Mouse (Mus musculus): Measurements from ENCODE around the gene Ggn. TPM values are rescaled to one million over a fixed set of nuclear protein-coding genes. Genes with fewer than 3 reads are reported as not detected.
A peak's percentile ranks its signal among the peaks of the same experiment; 100 is the strongest.

Gene Ggn
- polyA plus RNA-seq, 1 experiment from 2014 or later, result 0.67 TPM

GRCm38 (mm10) chr7:29155838-29156782 is 13.9 kb upstream of the Ggn start, which contains the start of gene Fam98c:
Gene Fam98c, minus strand, starts transcription at chr7:29156234.
- WGBS, result 2% methylated on average over 68 of the region's 68 CpGs
- Histone ChIP-seq H3K4me1 (replicated peaks; ENCODE audit: control insufficient read depth, insufficient read depth, low read length) (no peaks in the 10 kb centered on the region; the same call in 1 of the 2 replicates), H3K27ac (ENCODE audit: low read length) (peak within 1 kb of the TSS; percentile 85), H3K9ac (ENCODE audit: low read length) (peak within 1 kb of the TSS; percentile 85), H3K36me3 (ENCODE audit: control insufficient read depth, insufficient read depth, low read length) (no peaks in the 10 kb centered on the region), H3K9me3 (ENCODE audit: control insufficient read depth, low read length) (no peaks in the 10 kb centered on the region), H3K27me3 (ENCODE audit: control insufficient read depth, insufficient read depth, low read depth, low read length) (peaks cover 17% of the 10 kb centered on the region), H3K4me3 (ENCODE audit: low read length) (peak within 1 kb of the TSS; percentile 85), H3K4me2 (ENCODE audit: low read depth, low read length) (peak within 1 kb of the TSS; percentile 96)
- ATAC-seq (ENCODE audit: low read depth), result peak; percentile 86

GRCm38 (mm10) chr7:29158264-29158663 is 11.7 kb upstream of the Ggn start:
- peaks cover 17% of the 10 kb centered on the region for H3K27me3 ChIP-seq (ENCODE audit: control insufficient read depth, insufficient read depth, low read depth, low read length)
- no peak overlapping the region for H3K9ac ChIP-seq (ENCODE audit: low read length)
- no peak overlapping the region for H3K27ac ChIP-seq (ENCODE audit: low read length)
- no peaks in the 10 kb centered on the region for H3K36me3 ChIP-seq (ENCODE audit: control insufficient read depth, insufficient read depth, low read length)
- WGBS, result 1% methylated on average over 5 of the region's 5 CpGs
- no peaks in the 10 kb centered on the region for H3K9me3 ChIP-seq (ENCODE audit: control insufficient read depth, low read length)
- peaks cover 2% of the 10 kb centered on the region; the same call in 1 of the 2 replicates for H3K4me1 ChIP-seq (replicated peaks; ENCODE audit: control insufficient read depth, insufficient read depth, low read length)
- H3K4me2 ChIP-seq (ENCODE audit: low read depth, low read length), result no peak overlapping the region
- no peak for ATAC-seq (ENCODE audit: low read depth)
- no peak overlapping the region for H3K4me3 ChIP-seq (ENCODE audit: low read length)

DNA sequence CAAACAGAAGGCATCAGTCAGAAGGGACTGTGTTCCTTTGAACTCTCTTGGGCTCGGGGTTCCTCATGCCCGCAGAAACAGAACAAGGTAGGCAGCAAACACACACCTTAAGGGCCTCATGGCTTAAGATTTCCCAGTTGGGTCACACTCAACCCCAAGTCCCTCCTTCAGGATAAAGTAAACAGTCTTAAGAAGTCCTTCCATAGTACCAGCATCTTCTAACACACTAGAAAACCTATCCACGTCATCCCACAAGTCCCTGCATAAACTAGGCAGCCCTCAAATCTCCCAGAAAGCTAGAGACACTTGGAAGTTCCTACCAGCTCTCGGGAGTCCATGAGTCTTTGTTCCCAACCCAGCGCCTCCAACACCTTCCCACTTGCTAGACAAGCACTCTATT is 7.7 kb upstream of the Ggn start:
- Histone ChIP-seq H3K27ac (ENCODE audit: low read length) (peak overlapping the region; percentile 57), H3K9ac (ENCODE audit: low read length) (no peak overlapping the region), H3K4me1 (replicated peaks; ENCODE audit: control insufficient read depth, insufficient read depth, low read length) (0 out of 2 replicates have a peak, but pooled peaks cover 2% of the 10 kb centered on the region), H3K4me2 (ENCODE audit: low read depth, low read length) (0 out of 2 replicates have a peak overlapping the region, but pooled peaks have one; percentile 14), H3K36me3 (ENCODE audit: control insufficient read depth, insufficient read depth, low read length) (no peaks in the 10 kb centered on the region), H3K27me3 (ENCODE audit: control insufficient read depth, insufficient read depth, low read depth, low read length) (peaks cover 17% of the 10 kb centered on the region), H3K4me3 (ENCODE audit: low read length) (no peak overlapping the region), H3K9me3 (ENCODE audit: control insufficient read depth, low read length) (no peaks in the 10 kb centered on the region)
- peak; percentile 34; the same call in 1 of the 2 replicates for ATAC-seq (ENCODE audit: low read depth)
- 41% methylated on average over 5 of the region's 5 CpGs for WGBS

DNA sequence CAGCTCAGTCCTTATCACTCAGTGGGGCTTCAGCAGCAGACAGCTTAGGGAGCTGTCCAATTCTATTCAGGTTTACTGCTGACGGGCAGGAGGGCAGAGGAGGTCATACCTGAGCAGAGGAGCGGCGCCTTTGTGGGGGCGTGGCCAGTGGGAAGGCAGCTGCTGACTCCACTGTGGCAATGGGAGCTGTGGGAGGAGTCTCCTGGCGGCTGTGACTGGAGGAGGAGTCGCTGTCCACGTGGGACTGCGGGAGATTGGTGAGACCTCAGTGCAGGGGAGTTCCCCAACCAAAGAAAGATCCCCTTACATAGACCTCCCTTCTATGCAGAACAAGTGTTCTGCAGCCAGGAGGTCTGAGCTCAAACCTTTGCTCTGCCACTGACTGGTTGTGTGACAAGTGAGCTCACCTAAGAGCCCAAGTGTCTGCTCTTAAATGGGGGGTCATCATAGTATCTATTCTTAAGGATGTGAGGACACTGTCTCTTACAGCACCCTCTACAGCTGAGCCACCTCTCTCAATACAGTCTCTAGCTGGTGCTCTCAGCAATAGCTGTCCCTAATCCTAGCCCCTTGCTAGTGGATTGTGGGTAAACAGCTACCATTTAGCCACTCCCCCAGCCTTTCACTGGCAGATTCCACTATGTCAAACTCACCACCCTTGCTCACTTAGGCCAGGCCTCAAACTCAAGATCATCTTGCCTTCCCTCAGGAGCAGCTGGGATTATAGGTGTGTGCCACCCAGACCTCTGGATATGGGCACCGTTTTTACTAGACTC is 7.1 kb upstream of the Ggn start:
- Histone ChIP-seq H3K27me3 (ENCODE audit: control insufficient read depth, insufficient read depth, low read depth, low read length) (peaks cover 21% of the 10 kb centered on the region), H3K4me2 (ENCODE audit: low read depth, low read length) (0 out of 2 replicates have a peak overlapping the region, but pooled peaks have one; percentile 14), H3K4me1 (replicated peaks; ENCODE audit: control insufficient read depth, insufficient read depth, low read length) (0 out of 2 replicates have a peak, but pooled peaks cover 2% of the 10 kb centered on the region), H3K9me3 (ENCODE audit: control insufficient read depth, low read length) (no peaks in the 10 kb centered on the region), H3K9ac (ENCODE audit: low read length) (no peak overlapping the region), H3K36me3 (ENCODE audit: control insufficient read depth, insufficient read depth, low read length) (no peaks in the 10 kb centered on the region), H3K4me3 (ENCODE audit: low read length) (no peak overlapping the region), H3K27ac (ENCODE audit: low read length) (peak overlapping the region; percentile 57; the same call in 1 of the 2 replicates)
- ATAC-seq (ENCODE audit: low read depth), result peak; percentile 82
- WGBS, result 11% methylated on average over 9 of the region's 9 CpGs

GRCm38 (mm10) chr7:29167656-29168055 is 2.4 kb upstream of the Ggn start:
- no peaks in the 10 kb centered on the region for H3K36me3 ChIP-seq (ENCODE audit: control insufficient read depth, insufficient read depth, low read length)
- H3K4me3 ChIP-seq (ENCODE audit: low read length), result no peak overlapping the region
- ATAC-seq (ENCODE audit: low read depth), result no peak
- H3K27me3 ChIP-seq (ENCODE audit: control insufficient read depth, insufficient read depth, low read depth, low read length), result peaks cover 30% of the 10 kb centered on the region
- no peak overlapping the region for H3K9ac ChIP-seq (ENCODE audit: low read length)
- 17% methylated on average over 18 of the region's 19 CpGs for WGBS
- peaks cover 27% of the 10 kb centered on the region for H3K4me1 ChIP-seq (replicated peaks; ENCODE audit: control insufficient read depth, insufficient read depth, low read length)
- H3K4me2 ChIP-seq (ENCODE audit: low read depth, low read length), result no peak overlapping the region
- no peak overlapping the region for H3K27ac ChIP-seq (ENCODE audit: low read length)
- H3K9me3 ChIP-seq (ENCODE audit: control insufficient read depth, low read length), result no peaks in the 10 kb centered on the region

DNA sequence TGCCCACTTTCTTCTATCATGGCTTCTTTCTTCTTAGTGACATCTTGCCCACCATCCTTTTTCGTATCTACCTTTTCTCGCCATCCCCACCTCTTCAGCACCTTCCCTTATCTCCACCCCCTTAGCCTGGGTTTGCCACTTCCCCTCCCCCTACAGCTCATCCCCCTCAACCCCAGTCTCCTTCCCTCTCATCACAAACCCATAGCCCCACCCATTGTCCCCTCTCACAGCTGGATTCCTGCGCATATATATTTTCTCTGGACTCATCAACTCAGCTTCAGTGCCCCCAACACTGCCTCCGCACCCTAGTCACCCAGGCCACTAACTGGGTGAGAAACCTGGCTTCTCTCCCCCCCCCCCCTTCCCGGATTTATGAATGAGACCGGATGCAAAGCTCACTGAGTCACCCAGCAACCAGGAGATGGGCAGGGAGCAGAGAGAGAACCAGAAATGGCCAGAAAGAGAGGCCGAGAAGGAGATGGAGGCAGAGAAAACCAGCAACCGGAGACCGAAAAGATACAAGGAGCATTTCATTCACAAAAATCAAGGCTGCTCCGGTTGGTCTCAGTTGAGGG is 1.8 kb upstream of the Ggn start:
- 4% methylated on average over 9 of the region's 10 CpGs for WGBS
- ATAC-seq (ENCODE audit: low read depth), result no peak
- Histone ChIP-seq H3K27ac (ENCODE audit: low read length) (no peak overlapping the region), H3K4me3 (ENCODE audit: low read length) (peak overlapping the region; percentile 52), H3K4me2 (ENCODE audit: low read depth, low read length) (peak overlapping the region; percentile 84), H3K9ac (ENCODE audit: low read length) (peak overlapping the region; percentile 66; the same call in 1 of the 2 replicates), H3K9me3 (ENCODE audit: control insufficient read depth, low read length) (no peaks in the 10 kb centered on the region), H3K36me3 (ENCODE audit: control insufficient read depth, insufficient read depth, low read length) (no peaks in the 10 kb centered on the region), H3K4me1 (replicated peaks; ENCODE audit: control insufficient read depth, insufficient read depth, low read length) (peaks cover 25% of the 10 kb centered on the region), H3K27me3 (ENCODE audit: control insufficient read depth, insufficient read depth, low read depth, low read length) (peaks cover 36% of the 10 kb centered on the region)

GRCm38 (mm10) chr7:29168791-29169230 is 1.2 kb upstream of the Ggn start:
- ATAC-seq (ENCODE audit: low read depth), result no peak
- under 1% methylated on average over 14 of the region's 14 CpGs for WGBS
- Histone ChIP-seq H3K4me2 (ENCODE audit: low read depth, low read length) (peak overlapping the region; percentile 84), H3K36me3 (ENCODE audit: control insufficient read depth, insufficient read depth, low read length) (peaks cover 4% of the 10 kb centered on the region), H3K9ac (ENCODE audit: low read length) (peak overlapping the region; percentile 66), H3K27ac (ENCODE audit: low read length) (no peak overlapping the region), H3K4me1 (replicated peaks; ENCODE audit: control insufficient read depth, insufficient read depth, low read length) (peaks cover 25% of the 10 kb centered on the region), H3K4me3 (ENCODE audit: low read length) (peak overlapping the region; percentile 52), H3K9me3 (ENCODE audit: control insufficient read depth, low read length) (no peaks in the 10 kb centered on the region), H3K27me3 (ENCODE audit: control insufficient read depth, insufficient read depth, low read depth, low read length) (peaks cover 41% of the 10 kb centered on the region)

DNA sequence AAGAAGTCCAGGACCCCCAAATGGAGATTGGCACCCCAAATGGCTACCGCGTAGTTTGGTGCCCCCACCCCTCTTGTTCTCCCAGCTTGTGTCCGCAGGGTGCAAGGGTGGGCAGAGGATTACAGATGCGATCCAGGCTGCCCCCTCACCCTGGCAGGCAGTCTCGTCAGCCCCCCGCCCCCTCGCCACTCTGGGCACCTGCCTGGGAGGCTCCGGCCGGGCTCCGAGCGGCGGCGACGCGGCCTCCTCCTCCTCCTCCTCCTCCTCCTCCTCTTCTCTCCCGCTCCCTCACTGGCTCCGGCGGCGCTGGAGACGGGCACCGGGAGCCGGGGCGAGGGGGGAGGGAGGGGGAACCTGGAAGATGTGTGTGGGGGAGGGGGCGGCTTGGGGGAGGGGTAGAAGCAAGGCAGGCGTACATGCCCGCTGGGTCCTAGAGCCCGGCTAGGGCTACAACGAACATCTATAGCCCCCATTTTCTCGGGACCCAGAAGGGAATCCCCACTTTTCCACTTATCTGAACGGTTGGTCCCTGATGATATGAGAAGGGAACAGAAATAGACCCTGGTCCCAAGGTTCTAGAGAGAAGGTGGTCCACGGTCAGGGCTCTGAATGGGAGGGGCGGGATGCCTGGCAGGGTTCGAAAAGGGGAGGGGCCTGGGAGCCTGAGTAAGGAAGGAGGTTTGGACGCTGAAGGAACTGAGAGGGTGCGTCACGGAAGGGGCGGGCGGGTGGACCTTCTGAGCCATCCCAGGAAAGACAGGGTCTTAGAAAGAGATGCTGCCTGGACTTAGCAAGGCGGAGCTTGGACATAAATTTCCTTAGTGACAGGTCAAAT is 562 bp upstream of the Ggn start:
- Histone ChIP-seq H3K9me3 (ENCODE audit: control insufficient read depth, low read length) (no peaks in the 10 kb centered on the region), H3K4me3 (ENCODE audit: low read length) (peak overlapping the region; percentile 52), H3K27me3 (ENCODE audit: control insufficient read depth, insufficient read depth, low read depth, low read length) (peaks cover 43% of the 10 kb centered on the region), H3K27ac (ENCODE audit: low read length) (peak overlapping the region; percentile 86), H3K4me1 (replicated peaks; ENCODE audit: control insufficient read depth, insufficient read depth, low read length) (peaks cover 25% of the 10 kb centered on the region), H3K4me2 (ENCODE audit: low read depth, low read length) (peak overlapping the region; percentile 84), H3K9ac (ENCODE audit: low read length) (peak overlapping the region; percentile 66), H3K36me3 (ENCODE audit: control insufficient read depth, insufficient read depth, low read length) (peaks cover 9% of the 10 kb centered on the region)
- WGBS, result 0% methylated on average over 30 of the region's 39 CpGs
- ATAC-seq (ENCODE audit: low read depth), result peak; percentile 81
